ENCODE assay signal across 25 mouse cellular contexts in the genomic region with DNA sequence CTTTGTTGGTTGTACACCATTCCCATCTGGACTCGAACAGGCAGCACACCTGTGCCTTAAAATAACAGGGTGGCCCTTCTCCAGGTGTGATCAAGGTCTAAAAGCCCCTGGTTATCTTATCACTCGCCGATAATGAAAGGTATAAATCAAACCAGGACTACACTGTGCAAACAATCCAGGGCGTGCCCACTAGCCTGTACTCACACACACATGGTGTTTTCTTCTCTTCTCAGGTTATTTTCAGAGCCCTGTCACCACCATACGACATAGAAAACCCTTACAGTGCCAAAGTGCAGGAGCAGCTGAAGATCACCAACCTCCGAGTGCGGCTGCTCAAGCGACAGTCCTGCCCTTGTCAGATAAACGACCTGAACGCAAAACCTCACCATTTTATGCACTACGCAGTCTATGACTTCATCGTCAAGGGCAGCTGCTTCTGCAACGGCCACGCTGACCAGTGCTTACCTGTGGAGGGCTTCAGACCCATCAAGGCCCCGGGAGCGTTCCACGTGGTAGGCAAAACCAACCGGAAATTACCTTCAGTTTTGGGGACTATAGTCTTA. TPM values are rescaled to one million over a fixed set of nuclear protein-coding genes. Genes with fewer than 3 reads are reported as not detected.
DNase-seq lines count a peak whose midpoint lies in the region; ATAC-seq and TF ChIP-seq lines count a peak whose summit lies in the region.
"Had no signal": no experiment of that assay in that cellular context is flagged by ENCODE, and none has a peak within 500 bp of the region (broad histone marks: within the 10 kb centered on the region; RNA-seq: fewer than 3 reads in every experiment).

No protein-coding gene starts in this region.

- DNase-seq in liver, embryonic 13.5 days, result no peak
- no peak for DNase-seq in spleen, postnatal 36 days (ENCODE audit: low spot score in 2 of 2)
- DNase-seq in layer of hippocampus, postnatal 25 days (ENCODE audit: extremely low spot score in 1 of 2, low spot score in 1 of 2), result no peak
- no peak for DNase-seq in retina, embryonic 14.5 days (ENCODE audit: low spot score)
- DNase-seq: adrenal gland, postnatal 25 days; cerebellum, adult 11-12 months; heart, postnatal 4 days; kidney, adult 9 months; kidney, postnatal 36 days; left cerebral cortex, postnatal 4 days; lung, adult 18-20 months; right cerebral cortex, postnatal 25 days; thymus, adult 2 months had no signal

- peaks cover 1% of the 10 kb centered on the region for H3K4me1 ChIP-seq in bone marrow, adult 2 months (ENCODE audit: control insufficient read depth, insufficient read depth, low read length)
- H3K4me1 ChIP-seq in intestine, embryonic 15.5 days (replicated peaks), result peaks cover 8% of the 10 kb centered on the region
- H3K4me1 ChIP-seq in liver, embryonic 13.5 days (replicated peaks), result peaks cover 85% of the 10 kb centered on the region
- H3K4me1 ChIP-seq in small intestine, adult 2 months (ENCODE audit: control insufficient read depth, insufficient read depth, insufficient read length, low read length), result peaks cover 14% of the 10 kb centered on the region

- peak overlapping the region; percentile 54; the same call in 1 of the 2 replicates for H3K27ac ChIP-seq in bone marrow, adult 2 months (ENCODE audit: control insufficient read depth, insufficient read depth, low read depth, low read length, poor library complexity)
- no peak overlapping the region for H3K27ac ChIP-seq in intestine, embryonic 15.5 days
- peak overlapping the region; percentile 68 for H3K27ac ChIP-seq in liver, embryonic 13.5 days
- 0 out of 2 replicates have a peak overlapping the region, but pooled peaks have one; percentile 9 for H3K27ac ChIP-seq in small intestine, adult 2 months (ENCODE audit: insufficient read depth, low read depth, low read length)
- H3K27ac ChIP-seq: forebrain, embryonic 13.5 days; heart, embryonic 15.5 days; hindbrain, postnatal 0 days; left cerebral cortex, adult 2 months; midbrain, embryonic 12.5 days had no signal

- no peaks in the 10 kb centered on the region for H3K9me3 ChIP-seq in intestine, embryonic 15.5 days
- H3K9me3 ChIP-seq in liver, embryonic 13.5 days (replicated peaks), result no peaks in the 10 kb centered on the region
- H3K9me3 ChIP-seq: forebrain, embryonic 13.5 days; heart, embryonic 15.5 days; midbrain, embryonic 12.5 days had no signal

- no peak for TF ChIP-seq CTCF in bone marrow, adult 2 months (IDR thresholded peaks at IDR 0.05; ENCODE audit: control insufficient read depth, insufficient read depth, low read length)
- TF ChIP-seq CTCF in small intestine, adult 2 months (IDR thresholded peaks at IDR 0.05; ENCODE audit: extremely low read depth, insufficient read length, insufficient replicate concordance, low read depth, low read length), result no peak

- 65% methylated on average over 18 of the region's 18 CpGs for WGBS in bone marrow, adult 2 months
- 62% methylated on average over 18 of the region's 18 CpGs for WGBS in intestine, embryonic 15.5 days
- WGBS in liver, embryonic 13.5 days (ENCODE audit: insufficient replicate concordance), result 34% methylated on average over 18 of the region's 18 CpGs
- WGBS in small intestine, adult 2 months, result 30% methylated on average over 18 of the region's 18 CpGs

- no peak overlapping the region for H3K4me2 ChIP-seq in intestine, embryonic 15.5 days (replicated peaks)
- peak overlapping the region; percentile 63 for H3K4me2 ChIP-seq in liver, embryonic 13.5 days
- H3K4me2 ChIP-seq: forebrain, embryonic 13.5 days; heart, embryonic 15.5 days; midbrain, embryonic 12.5 days had no signal

- no peaks in the 10 kb centered on the region for H3K36me3 ChIP-seq in intestine, embryonic 15.5 days
- no peaks in the 10 kb centered on the region for H3K36me3 ChIP-seq in liver, embryonic 13.5 days
- H3K36me3 ChIP-seq in small intestine, adult 2 months (ENCODE audit: control insufficient read depth, insufficient read depth, low read length), result no peaks in the 10 kb centered on the region

- no peak overlapping the region for H3K9ac ChIP-seq in intestine, embryonic 15.5 days
- peak overlapping the region; percentile 63 for H3K9ac ChIP-seq in liver, embryonic 13.5 days
- H3K9ac ChIP-seq: forebrain, embryonic 13.5 days; heart, embryonic 15.5 days; midbrain, embryonic 12.5 days had no signal

- ATAC-seq in intestine, embryonic 15.5 days, result peak; percentile 92
- ATAC-seq in liver, embryonic 13.5 days (ENCODE audit: low read depth), result peak; percentile 28; the same call in 1 of the 2 replicates
- ATAC-seq: forebrain, embryonic 13.5 days; hindbrain, postnatal 0 days had no signal

- no peaks in the 10 kb centered on the region for H3K27me3 ChIP-seq in intestine, embryonic 15.5 days (replicated peaks)
- no peaks in the 10 kb centered on the region for H3K27me3 ChIP-seq in liver, embryonic 13.5 days
- no peaks in the 10 kb centered on the region for H3K27me3 ChIP-seq in small intestine, adult 2 months (ENCODE audit: control insufficient read depth, insufficient read depth, low read length)
- H3K27me3 ChIP-seq: CH12.LX; forebrain, embryonic 13.5 days; heart, embryonic 15.5 days; midbrain, embryonic 12.5 days had no signal

- TF ChIP-seq POLR2A in bone marrow, adult 2 months (IDR thresholded peaks at IDR 0.05; ENCODE audit: borderline replicate concordance, control insufficient read depth, low read depth, low read length), result no peak
- TF ChIP-seq POLR2A in small intestine, adult 2 months (IDR thresholded peaks at IDR 0.05; ENCODE audit: low read depth, low read length), result no peak

- peak overlapping the region; percentile 36 for H3K4me3 ChIP-seq in bone marrow, adult 2 months (replicated peaks; ENCODE audit: control insufficient read depth, low read depth, low read length)
- no peak overlapping the region for H3K4me3 ChIP-seq in intestine, embryonic 15.5 days (replicated peaks)
- H3K4me3 ChIP-seq in liver, embryonic 13.5 days (replicated peaks), result peak overlapping the region; percentile 46
- peak overlapping the region; percentile 22; the same call in 1 of the 2 replicates for H3K4me3 ChIP-seq in small intestine, adult 2 months (ENCODE audit: low read depth, low read length)
- H3K4me3 ChIP-seq: forebrain, embryonic 13.5 days; heart, embryonic 15.5 days; left cerebral cortex, adult 2 months; midbrain, embryonic 12.5 days; myocyte had no signal

RNA-seq across cellular contexts. Expression of gene Ntn4, which starts 41.8 kb away (rescaled TPM):
- 3.0 and 3.7 TPM in 2 replicates for polyA plus RNA-seq in bone marrow, adult 2 months (2011; ENCODE audit: insufficient read depth, insufficient read length, low replicate concordance, missing spikeins)
- polyA plus RNA-seq in intestine, embryonic 15.5 days (2015; fragmentation: Nextera tagmentation; extraction: Ambion mirVana), result 0.29 and 0.47 TPM in 2 replicates
- 0.13 and 0.20 TPM in 2 replicates for polyA plus RNA-seq in liver, embryonic 13.5 days (2015; fragmentation: Nextera tagmentation; extraction: Ambion mirVana)
- 3.9 and 5.8 TPM in 2 replicates for polyA plus RNA-seq in small intestine, adult 2 months (2012; rRNA removed)
- total RNA-seq in layer of hippocampus, postnatal 25 days (2021), result 1 to 10 TPM; 6.1 to 6.2 TPM
- total RNA-seq: CH12.LX; granulocyte monocyte progenitor cell, adult 5-6 weeks; MEL had no signal
